Mouse (Mus musculus): Measurements from ENCODE around the gene Stxbp4. TPM values are rescaled to one million over a fixed set of nuclear protein-coding genes. Genes with fewer than 3 reads are reported as not detected.

Gene Stxbp4
- total RNA-seq, 1 experiment from 2014 or later, result 3.0 TPM

DNA sequence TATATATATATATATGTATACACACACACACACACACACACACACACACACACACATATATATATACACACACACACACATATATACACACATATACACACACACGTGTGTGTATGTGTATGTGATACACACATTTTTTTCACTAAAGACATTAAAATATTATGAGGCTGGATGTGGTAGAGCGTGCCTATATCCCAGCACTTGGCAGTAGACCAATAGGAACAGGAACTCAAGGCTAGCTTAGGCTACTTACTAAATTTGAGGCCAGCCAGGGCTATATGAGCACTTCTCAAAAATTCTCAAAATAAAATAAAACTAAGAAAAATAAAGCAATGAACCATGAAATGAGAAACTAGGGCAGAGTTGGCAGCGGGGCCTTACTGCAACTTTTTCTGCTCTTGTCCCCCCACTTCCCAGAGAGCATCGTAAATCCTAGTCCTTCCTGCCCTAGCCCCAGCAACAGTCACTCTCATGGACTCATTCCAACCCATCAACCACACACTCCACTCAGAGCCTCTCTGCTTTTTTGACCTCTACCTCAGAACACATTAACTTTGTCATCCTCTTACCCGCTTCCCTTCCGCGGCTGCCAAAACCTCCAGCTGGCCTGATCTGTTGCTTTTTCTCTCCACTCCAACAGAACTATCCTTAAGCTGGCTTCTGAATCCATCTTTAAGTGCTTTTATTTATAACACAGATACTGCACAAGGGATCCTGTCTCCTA is 60.7 kb downstream of the Stxbp4 start:
- no peak for ATAC-seq (replicated peaks; ENCODE audit: insufficient number of reproducible peaks, low FRiP score, low TSS enrichment, poor library complexity, severe bottlenecking)

DNA sequence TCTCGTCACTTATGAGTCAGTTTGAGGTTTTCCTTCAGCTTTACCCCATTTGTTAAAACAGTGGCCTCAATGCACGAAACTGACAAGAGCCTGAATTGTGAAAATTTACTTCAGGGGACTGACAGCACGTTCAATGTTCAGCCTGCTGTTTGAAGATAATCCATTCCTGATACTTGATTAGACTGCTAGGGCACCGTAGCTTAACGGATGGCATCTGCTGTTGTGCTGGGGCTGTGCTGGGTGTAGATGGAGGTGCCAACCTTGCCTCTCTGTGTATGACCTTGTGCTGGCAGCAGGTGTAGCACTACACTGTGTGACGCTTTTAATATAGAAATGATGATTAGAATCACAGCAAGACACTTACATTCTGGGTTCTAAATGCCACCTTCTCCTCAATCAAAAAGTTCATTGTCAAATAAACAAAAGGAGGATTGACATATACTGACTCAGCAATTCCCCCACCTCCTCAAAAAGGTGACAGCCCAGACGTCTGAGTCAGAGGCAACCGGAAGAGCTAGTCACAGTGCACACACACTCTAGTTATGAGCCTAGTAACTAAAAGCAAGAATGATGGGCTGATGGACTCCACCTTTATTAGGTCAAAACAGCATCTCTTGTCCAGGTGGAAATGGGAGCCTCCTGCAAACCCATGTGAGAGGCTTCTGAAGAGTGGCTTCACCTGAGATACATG is 61.5 kb downstream of the Stxbp4 start:
- ATAC-seq (replicated peaks; ENCODE audit: insufficient number of reproducible peaks, low FRiP score, low TSS enrichment, poor library complexity, severe bottlenecking), result no peak

DNA sequence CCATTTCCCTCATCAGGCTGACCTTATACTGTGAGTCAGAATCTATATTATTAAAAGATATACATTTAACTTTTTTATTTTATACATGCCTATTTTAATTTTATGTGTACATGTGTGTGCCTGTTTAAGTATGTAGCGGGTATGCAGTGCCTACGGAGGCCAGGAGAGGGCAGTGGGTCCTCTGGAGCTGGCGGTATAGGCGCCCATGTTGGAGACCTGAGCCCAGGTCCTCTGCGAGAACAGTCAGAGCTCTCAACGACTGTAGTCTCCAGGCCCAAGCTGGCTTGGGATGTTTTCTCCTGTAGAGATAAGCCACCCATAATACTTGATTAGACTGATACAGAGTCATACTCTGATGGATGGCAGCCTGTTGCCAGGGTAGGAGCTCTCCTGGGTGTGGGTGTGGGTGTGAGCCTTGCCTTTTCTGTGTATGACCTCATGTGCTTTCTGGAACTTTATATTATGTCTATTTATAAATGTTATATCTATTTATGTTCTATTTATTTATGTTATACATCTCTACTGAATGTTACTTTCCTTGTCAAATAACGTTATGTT is 62.3 kb downstream of the Stxbp4 start:
- ATAC-seq (replicated peaks; ENCODE audit: insufficient number of reproducible peaks, low FRiP score, low TSS enrichment, poor library complexity, severe bottlenecking), result no peak

DNA sequence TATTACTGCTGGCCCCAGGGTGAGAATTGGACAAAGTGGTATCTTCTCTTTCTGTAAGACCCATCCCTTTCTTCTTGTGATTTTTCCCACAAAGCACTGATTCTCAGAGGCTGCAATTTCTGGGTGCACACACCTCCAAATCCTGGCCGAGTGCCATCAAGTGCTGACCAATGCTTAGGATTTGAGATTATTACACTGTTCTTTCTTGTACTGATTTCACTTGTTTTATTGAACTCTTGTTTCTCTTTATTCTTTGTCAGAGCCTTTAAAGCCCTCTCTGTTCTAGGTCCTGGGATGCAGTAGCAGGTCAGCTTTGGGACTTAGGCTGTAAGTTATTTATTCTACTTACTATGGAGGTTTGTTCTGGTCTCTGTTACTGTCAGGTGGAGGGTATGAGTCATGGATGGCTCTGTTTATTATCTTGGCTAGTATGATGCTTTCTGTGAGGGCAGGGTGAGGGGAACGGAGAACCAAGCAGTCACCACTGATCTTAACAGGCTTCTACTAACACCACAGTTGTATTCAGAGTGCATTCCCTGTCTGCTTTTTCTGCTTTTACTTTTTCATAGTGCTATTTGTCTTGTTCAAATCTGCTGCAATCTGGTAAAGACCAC is 67.1 kb downstream of the Stxbp4 start:
- ATAC-seq (replicated peaks; ENCODE audit: insufficient number of reproducible peaks, low FRiP score, low TSS enrichment, poor library complexity, severe bottlenecking), result no peak

DNA sequence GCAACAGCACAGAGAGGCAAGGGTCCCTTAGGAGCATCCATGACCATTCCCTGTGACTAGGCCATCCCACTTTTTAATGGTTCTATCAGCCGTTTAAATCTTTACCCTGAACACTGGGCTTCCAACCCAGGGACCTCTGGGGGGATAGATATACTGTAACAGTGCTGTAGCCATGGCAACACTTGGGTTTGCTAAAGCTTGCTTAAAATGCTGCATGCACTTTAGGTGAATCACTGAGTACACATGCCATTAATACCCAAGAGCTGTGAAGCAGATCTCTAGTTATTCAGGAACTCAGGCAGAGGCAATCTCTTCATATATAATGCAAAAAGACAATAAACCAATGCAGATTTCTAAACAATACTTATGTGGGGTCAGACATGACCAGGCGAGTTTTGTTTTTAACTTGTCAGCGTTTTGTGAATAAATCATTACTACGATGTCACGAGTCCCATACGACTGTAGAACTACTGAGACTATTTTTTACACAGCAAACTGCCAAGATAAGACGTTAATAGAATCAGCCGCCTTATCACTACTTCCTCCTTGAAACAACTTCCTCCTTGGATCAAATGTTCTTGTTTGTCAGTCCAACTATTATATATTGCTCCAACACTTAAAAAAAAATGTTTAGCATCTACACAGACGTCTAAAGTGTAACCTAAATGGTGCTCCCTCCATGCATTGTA is 79.4 kb downstream of the Stxbp4 start:
- no peak for ATAC-seq (replicated peaks; ENCODE audit: insufficient number of reproducible peaks, low FRiP score, low TSS enrichment, poor library complexity, severe bottlenecking)

DNA sequence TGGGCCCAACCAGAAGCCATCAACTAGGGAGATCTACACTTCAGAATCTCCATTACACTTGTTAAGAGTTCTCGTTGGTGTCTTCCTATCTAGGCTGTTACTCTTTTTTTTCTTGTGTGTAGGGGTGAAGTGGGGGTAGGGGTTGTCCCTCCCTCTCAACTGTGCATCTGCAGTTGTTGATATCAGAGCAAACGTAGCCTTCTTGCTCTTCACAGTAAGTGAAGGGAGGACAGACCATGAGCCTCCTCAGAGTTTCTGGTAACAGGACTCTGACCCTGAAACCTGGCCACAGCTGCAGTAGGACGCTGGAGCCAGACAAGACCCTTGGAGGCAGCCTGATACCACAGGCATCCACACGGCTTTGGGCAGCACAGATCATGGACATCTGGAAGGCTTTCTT is 81.4 kb downstream of the Stxbp4 start:
- no peak for ATAC-seq (replicated peaks; ENCODE audit: insufficient number of reproducible peaks, low FRiP score, low TSS enrichment, poor library complexity, severe bottlenecking)

DNA sequence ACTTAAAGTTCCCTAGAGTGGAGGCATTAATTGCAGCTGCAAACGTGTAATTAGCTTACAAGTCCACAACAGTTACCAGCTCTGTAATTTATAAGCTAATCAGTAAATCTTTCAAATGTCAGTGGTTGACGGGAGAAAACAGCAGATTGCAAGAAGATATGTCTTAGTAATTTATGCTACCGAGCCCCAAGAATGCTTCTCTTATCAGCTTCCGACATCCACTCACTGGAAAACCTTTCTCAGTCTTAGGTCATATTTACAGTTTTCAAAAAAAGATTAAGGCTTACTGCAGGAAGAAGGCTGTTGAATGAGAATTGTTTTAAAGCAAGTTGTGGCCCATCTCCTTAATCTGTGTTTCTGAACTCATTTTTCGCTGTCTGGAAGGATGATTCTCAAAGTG is 83.9 kb downstream of the Stxbp4 start:
- ATAC-seq (replicated peaks; ENCODE audit: insufficient number of reproducible peaks, low FRiP score, low TSS enrichment, poor library complexity, severe bottlenecking), result no peak

DNA sequence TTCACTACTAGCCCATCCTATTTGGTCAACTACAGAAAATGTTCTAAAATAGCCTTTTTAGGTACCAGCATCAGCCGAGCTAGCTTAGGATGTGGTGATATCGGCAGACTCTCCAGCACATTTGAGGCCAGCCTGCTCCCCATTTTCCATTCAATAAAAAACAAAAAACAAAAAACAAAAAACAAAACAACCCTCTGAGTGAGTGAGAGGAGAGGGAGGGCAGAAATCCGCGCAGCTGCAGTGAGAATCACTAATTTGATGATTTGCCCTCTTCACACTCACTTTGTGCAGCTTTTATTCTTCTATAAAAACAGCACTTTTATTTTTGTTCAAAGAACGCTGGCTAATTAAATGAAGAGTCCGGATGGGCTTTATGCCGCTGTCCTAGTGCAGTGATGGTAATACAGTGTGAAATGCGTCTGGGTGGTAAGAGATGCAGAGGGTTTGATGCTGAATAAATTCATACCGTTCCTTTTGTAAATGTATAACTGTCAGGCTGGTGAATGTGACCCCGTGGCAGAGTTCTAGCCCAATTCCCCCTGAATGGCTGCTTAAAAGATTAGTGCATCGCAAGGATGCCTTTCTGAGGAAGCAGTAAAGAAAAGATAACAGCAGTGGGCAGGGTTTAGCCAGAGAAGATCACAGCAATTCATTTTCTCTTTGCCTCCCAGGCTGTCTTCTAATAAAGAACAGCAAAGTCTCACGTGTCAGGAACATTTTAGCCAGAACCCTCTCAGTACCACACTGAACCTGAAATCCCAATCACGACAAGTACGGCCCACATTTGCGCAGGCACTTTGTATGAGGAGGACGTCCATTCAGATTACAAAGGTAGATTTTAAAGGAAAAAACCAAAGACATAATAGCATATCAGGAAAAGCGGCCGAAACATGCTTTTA is 85.3 kb downstream of the Stxbp4 start:
- ATAC-seq (replicated peaks; ENCODE audit: insufficient number of reproducible peaks, low FRiP score, low TSS enrichment, poor library complexity, severe bottlenecking), result no peak

DNA sequence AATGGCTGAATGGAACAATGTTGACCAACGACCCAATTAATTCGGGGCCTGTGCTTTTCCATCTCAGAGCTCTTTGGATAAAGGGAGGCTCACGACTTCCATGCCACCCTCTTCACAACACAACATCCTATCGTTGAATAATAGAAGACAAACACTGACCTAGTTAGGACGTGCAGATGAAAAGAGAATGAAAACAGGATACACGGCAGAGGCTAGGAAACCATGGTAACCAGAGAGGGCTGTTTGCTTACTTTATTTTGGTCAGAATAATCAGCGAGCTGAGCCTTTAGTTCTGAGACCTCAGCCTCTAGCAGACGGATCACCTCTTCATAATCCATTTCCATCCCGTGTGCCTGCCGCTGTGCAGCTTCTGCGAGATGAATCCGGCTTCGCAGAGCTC is 89.3 kb downstream of the Stxbp4 start:
- ATAC-seq (replicated peaks; ENCODE audit: insufficient number of reproducible peaks, low FRiP score, low TSS enrichment, poor library complexity, severe bottlenecking), result no peak

DNA sequence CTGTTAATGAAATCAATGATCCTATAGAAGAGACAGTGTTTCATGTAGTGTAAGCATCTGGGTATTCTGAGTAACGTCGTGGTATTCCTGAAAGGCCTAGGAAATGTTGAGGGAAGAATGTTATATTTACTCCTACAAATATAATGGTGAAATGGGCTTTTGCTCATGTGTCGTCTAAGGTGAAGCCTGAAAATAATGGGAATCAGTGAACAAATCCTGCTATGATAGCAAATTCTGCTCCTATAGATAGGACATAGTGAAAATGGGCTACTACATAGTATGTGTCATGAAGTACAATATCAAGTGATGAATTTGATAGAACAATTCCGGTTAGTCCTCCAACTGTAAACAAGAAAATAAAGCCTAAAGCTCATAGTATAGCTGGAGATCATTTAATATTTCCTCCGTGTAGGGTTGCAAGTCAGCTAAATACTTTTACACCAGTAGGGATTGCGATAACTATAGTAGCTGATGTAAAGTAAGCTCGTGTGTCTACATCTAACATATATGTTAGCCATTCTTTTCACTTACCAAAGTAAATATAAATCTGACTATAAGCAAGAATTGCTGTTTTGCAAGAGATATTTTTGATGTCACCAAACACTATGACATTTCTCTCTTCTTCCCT is 99.1 kb downstream of the Stxbp4 start:
- peak; percentile 90 for ATAC-seq (replicated peaks; ENCODE audit: insufficient number of reproducible peaks, low FRiP score, low TSS enrichment, poor library complexity, severe bottlenecking)

DNA sequence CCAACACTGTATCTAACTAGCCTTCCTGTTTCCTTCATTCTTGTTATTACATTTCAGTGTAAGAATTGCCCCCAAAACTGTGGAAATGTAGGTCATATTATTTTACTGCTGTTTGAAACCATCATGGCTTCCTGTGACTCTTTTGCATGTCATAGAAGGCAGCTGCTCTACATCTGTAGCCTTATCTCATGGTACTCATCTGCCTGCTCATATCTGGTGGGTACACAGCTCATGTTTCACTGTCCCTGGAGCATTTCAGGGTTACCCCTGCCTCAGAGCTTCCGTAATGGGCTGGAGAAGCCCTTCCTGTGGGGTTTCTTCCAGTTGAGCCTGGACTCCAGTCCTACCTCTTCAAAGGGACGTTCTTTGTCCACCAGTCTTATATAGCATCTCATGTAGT is 112.6 kb downstream of the Stxbp4 start:
- no peak for ATAC-seq (replicated peaks; ENCODE audit: insufficient number of reproducible peaks, low FRiP score, low TSS enrichment, poor library complexity, severe bottlenecking)

DNA sequence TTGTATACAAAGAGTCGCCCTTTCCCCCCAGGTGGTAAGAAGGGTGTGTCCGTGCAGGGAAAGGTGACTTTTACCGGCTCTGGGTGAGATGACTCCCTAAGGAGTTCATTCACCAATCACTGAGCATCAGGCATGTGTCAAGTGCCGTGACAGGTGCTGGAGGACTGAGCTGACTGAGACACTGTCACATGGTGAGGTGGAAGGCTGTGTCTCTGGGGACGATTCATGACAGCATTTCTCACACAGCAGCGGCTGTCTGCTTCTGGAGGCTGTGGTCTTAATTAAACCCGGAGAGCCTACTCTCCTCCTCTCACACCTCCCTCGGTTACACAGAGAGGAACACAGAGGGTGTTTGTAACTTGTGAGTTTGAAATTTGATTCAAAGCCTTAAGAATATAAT is 116.8 kb downstream of the Stxbp4 start:
- no peak for ATAC-seq (replicated peaks; ENCODE audit: insufficient number of reproducible peaks, low FRiP score, low TSS enrichment, poor library complexity, severe bottlenecking)

DNA sequence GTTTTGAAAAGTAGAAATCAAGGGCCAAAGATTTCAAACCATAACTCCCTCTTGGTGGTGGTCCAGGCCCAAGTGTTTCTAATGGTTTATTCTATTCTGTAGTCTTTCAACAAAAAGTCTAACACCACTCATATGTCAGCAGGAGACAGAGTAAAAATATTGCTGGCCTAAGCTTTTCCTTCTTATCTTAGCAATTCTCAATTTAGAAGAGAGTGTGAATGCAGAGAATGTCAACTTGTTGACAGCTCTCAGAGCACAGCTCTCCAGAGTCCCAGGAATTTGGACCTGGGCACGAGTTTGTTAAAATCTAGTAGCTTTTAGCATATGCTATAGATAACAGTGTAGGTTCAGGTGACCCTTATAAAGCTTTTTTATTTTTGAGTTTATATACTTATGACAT is 120.1 kb downstream of the Stxbp4 start:
- no peak for ATAC-seq (replicated peaks; ENCODE audit: insufficient number of reproducible peaks, low FRiP score, low TSS enrichment, poor library complexity, severe bottlenecking)

DNA sequence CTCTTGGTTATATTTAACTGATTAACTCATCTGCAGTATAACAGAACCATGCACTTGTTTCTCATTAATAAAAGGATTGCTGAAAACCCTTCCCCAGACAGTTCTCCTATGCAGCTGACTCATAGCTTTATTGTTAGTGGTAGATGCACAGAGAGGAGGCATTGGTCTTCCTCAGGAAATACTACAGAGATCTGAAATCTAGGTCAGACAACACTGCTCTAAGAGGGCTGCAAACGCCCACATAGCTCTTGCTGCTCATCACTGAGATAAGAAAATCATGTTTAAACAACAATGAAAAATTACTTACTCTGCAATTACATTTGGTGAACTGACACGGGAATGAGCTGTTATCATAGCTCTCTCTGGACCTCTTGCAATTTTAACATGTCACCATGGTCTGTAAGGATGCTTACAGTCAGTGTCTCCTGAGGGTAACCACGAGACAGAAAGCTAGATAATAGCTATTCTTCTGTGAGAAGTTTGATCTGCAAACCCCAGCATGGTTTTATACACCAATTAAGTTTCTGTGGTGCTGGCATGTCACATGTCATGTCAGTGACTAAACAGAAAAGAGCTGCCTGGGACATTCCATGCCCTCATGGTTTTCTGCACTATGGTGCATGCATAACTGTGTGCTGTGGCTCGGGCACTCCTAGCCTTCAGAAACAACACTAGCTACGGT is 125.2 kb downstream of the Stxbp4 start:
- ATAC-seq (replicated peaks; ENCODE audit: insufficient number of reproducible peaks, low FRiP score, low TSS enrichment, poor library complexity, severe bottlenecking), result no peak

DNA sequence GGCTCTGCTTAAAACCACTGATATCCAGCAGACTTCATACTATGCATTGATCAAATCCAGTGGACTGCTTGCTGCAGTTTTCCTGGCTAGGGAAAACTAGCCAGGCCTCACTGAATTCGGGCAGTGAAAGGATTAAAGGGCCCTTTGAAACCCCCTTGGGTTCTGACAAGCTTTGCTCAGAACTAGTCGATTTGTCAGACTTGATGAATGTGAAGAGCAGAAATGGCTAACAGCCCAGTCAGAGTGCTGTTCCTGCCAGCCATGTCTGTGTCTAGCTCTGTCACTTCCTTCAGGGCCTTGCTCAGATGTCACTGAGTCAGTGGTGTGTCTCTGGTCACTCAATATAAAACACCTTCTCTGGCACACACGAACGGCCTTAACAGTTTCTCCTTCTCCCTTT is 136.0 kb downstream of the Stxbp4 start:
- no peak for ATAC-seq (replicated peaks; ENCODE audit: insufficient number of reproducible peaks, low FRiP score, low TSS enrichment, poor library complexity, severe bottlenecking)

DNA sequence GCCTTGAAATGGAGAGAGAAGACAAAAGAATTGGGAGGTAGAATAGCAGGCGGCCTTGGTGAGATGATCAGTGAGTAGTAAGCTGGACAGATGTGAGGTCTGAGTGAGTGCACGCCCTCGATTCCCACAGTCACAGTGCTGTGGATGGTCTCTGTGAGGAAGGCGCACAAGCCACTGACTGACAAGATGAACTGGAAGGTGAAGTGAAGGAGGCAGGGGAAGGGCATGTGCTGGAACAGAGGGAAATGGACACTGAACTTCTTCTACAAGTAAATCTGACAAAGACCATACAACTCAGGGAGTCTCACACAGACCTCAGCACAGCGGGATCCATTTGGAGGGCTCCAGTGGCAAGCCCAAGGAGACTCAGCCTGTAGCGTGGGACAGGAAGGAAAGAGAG is 138.0 kb downstream of the Stxbp4 start:
- ATAC-seq (replicated peaks; ENCODE audit: insufficient number of reproducible peaks, low FRiP score, low TSS enrichment, poor library complexity, severe bottlenecking), result no peak

DNA sequence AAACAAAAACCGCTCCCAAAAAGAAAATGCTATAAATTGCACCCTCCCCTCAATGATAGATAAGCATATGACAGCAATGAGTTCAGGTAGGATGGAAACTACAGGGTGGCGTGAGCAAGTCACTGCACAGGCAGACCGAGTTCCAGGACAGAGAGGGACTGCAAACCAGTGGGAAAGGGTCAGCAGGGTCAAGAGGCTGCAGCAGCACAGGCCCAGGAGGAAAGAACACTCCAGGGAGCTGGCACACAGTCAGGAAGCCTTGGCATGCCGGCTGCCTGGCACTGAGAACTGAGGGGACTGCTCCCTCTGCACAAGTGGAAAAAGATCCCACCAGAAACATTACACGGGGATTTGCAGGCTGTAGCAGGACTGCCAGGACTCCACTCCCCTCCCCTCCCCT is 139.4 kb downstream of the Stxbp4 start:
- no peak for ATAC-seq (replicated peaks; ENCODE audit: insufficient number of reproducible peaks, low FRiP score, low TSS enrichment, poor library complexity, severe bottlenecking)

Data from monocyte, adult 5-6 weeks (primary cell).